Mouse (Mus musculus) heart, embryonic 14.5 days (tissue): ENCODE measurements around the gene Abi1. TPM values are rescaled to one million over a fixed set of nuclear protein-coding genes. Genes with fewer than 3 reads are reported as not detected.

Experiments used
- ATAC-seq: fragments of 200-750 bp; cut with Nextera tagmentation; 2 replicates; pipeline ENCODE4 v1.8.0; 2017; ENCODE audit warnings: low read depth, moderate TSS enrichment; ENCODE audit not compliant: insufficient number of reproducible peaks, insufficient read depth, low FRiP score
- H3K27ac ChIP-seq, 2 experiments: fragments of 200-500 bp in 1 of 2; fragments of 300-500 bp in 1 of 2; sonication (generic) in 1 of 2; replicated peaks in 1 of 2; 2 replicates each; pipeline ENCODE4 v1.5.1; 2012 to 2014; ENCODE audit warnings: low read depth in 2 of 2, low read length in 2 of 2, control low read depth in 1 of 2, mild to moderate bottlenecking in 1 of 2, mixed read lengths in 1 of 2; ENCODE audit not compliant: control insufficient read depth in 1 of 2, insufficient read depth in 1 of 2
- H3K27me3 ChIP-seq: fragments of 300-500 bp; sonication (generic); 2 replicates; pipeline ENCODE4 v1.6.1; 2014; ENCODE audit warnings: mild to moderate bottlenecking, low read length, control low read depth; ENCODE audit not compliant: control insufficient read depth, insufficient read depth
- H3K36me3 ChIP-seq: fragments of 300-500 bp; sonication (generic); 2 replicates; pipeline ENCODE4 v1.6.1; 2014; ENCODE audit warnings: mild to moderate bottlenecking, control low read depth, low read length, mixed read lengths; ENCODE audit not compliant: control insufficient read depth, insufficient read depth
- H3K4me1 ChIP-seq, 2 experiments: fragments of 200-500 bp in 1 of 2; fragments of 300-500 bp in 1 of 2; sonication (generic) in 1 of 2; 2 replicates each; pipeline ENCODE4 v1.6.1; 2012 to 2014; ENCODE audit warnings: low read length in 2 of 2, control low read depth in 1 of 2, mixed read lengths in 1 of 2; ENCODE audit not compliant: control insufficient read depth in 2 of 2, insufficient read depth in 2 of 2
- H3K4me2 ChIP-seq: fragments of 300-500 bp; sonication (generic); 2 replicates; pipeline ENCODE4 v1.6.1; 2014; ENCODE audit warnings: mild to moderate bottlenecking, low read length
- H3K4me3 ChIP-seq, 2 experiments: fragments of 200-500 bp in 1 of 2; fragments of 300-500 bp in 1 of 2; sonication (generic) in 1 of 2; 2 replicates each; pipeline ENCODE4 v1.5.1; 2012 to 2014; ENCODE audit warnings: low read length in 2 of 2, mild to moderate bottlenecking in 2 of 2, control low read depth in 1 of 2, low read depth in 1 of 2, moderate library complexity in 1 of 2; ENCODE audit not compliant: control insufficient read depth in 1 of 2, insufficient read depth in 1 of 2
- H3K9ac ChIP-seq: fragments of 300-500 bp; sonication (generic); 2 replicates; pipeline ENCODE4 v1.6.1; 2014; ENCODE audit warnings: mild to moderate bottlenecking, low read length
- H3K9me3 ChIP-seq: fragments of 300-500 bp; sonication (generic); 2 replicates; pipeline ENCODE4 v1.6.1; 2016; ENCODE audit warnings: low read length, control low read depth; ENCODE audit not compliant: control insufficient read depth
- WGBS: fragments of 180-500 bp; shearing (Covaris S2); extraction: QIAGEN DNeasy Blood & Tissue Kit; methylation state at CpG from one replicate; pipeline ENCODE4 v1.1.7; 2014; 5-methylcytosine and 5-hydroxymethylcytosine counted together
- polyA plus RNA-seq: library from polyadenylated mRNA; unstranded; fragments of >200 nt; fragmentation: Nextera tagmentation; extraction: Ambion mirVana; gene quantifications from 2 replicates; pipeline ENCODE4 v1.2.1, GENCODE M21; 2014

Gene Abi1
- polyA plus RNA-seq, 1 experiment from 2014 or later = 34.0 TPM

GRCm38 (mm10) chr2:23068894-23069744, 29.1 kb upstream of the Abi1 start:
- Histone ChIP-seq H3K9ac (peak overlapping the region; percentile 91), H3K36me3 (peaks cover 24% of the 10 kb centered on the region), H3K4me2 (peak overlapping the region; percentile 90), H3K4me3 (peak overlapping the region; percentile 56 to 68), H3K27me3 (no peaks in the 10 kb centered on the region), H3K4me1 (no peaks in the 10 kb centered on the region), H3K9me3 (no peaks in the 10 kb centered on the region), H3K27ac (peak overlapping the region; percentile 94 to 97)
- ATAC-seq = peak; percentile 89
- WGBS = under 1% methylated on average over 50 of the region's 50 CpGs

- H3K27ac ChIP-seq = peak overlapping the region; percentile 94 to 97
- H3K4me3 ChIP-seq = peak overlapping the region; percentile 56 to 68
- H3K27me3 ChIP-seq = no peaks in the 10 kb centered on the region
- WGBS = under 1% methylated on average over 21 of the region's 21 CpGs
- peak overlapping the region; percentile 90 for H3K4me2 ChIP-seq
- ATAC-seq = peak; percentile 62
- no peaks in the 10 kb centered on the region for H3K4me1 ChIP-seq
- peaks cover 16% of the 10 kb centered on the region for H3K36me3 ChIP-seq
- H3K9ac ChIP-seq = peak overlapping the region; percentile 91
- no peaks in the 10 kb centered on the region for H3K9me3 ChIP-seq
Measured at GRCm38 (mm10) chr2:23068370-23068737, 28.3 kb upstream of the Abi1 start.

- peak; percentile 94 for ATAC-seq
- H3K36me3 ChIP-seq = peaks cover 16% of the 10 kb centered on the region
- peak within 1 kb of the TSS; percentile 95 to 97 for H3K27ac ChIP-seq
- 2% methylated on average over 34 of the region's 34 CpGs for WGBS
- no peaks in the 10 kb centered on the region for H3K9me3 ChIP-seq
- peak within 1 kb of the TSS; percentile 90 for H3K4me2 ChIP-seq
- no peaks in the 10 kb centered on the region for H3K4me1 ChIP-seq
- H3K4me3 ChIP-seq = peak within 1 kb of the TSS; percentile 56 to 68
- peak within 1 kb of the TSS; percentile 91 for H3K9ac ChIP-seq
- H3K27me3 ChIP-seq = no peaks in the 10 kb centered on the region
Measured at GRCm38 (mm10) chr2:23067552-23068369, 27.7 kb upstream of the Abi1 start, which contains the start of gene Acbd5. Gene Acbd5 (plus strand): TSS chr2:23068167.

DNA sequence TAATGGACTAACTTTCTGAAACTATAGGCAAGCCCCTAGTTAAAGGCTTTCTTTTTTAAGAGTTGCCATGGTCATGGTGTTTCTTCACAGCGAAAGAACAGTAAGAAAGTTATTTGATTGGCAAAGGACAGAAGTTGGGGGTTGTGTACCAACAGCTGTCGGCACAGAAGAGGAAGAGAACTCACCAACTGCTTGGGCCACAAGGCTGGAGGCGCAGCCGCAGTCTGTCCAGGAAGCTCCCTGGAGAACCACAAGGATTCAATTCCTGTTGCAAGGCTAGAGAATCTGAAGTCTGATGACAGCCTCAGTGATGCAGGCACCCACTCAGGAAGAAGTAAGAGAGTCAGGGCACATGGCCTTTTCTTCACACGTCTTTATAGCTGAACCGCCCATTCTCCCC, 12.5 kb upstream of the Abi1 start:
- Histone ChIP-seq H3K4me3 (no peak overlapping the region), H3K9ac (no peak overlapping the region), H3K9me3 (no peaks in the 10 kb centered on the region), H3K27me3 (no peaks in the 10 kb centered on the region), H3K4me1 (no peaks in the 10 kb centered on the region), H3K27ac (no peak overlapping the region), H3K36me3 (no peaks in the 10 kb centered on the region), H3K4me2 (no peak overlapping the region)
- WGBS = 55% methylated on average over 6 of the region's 6 CpGs
- no peak for ATAC-seq

DNA sequence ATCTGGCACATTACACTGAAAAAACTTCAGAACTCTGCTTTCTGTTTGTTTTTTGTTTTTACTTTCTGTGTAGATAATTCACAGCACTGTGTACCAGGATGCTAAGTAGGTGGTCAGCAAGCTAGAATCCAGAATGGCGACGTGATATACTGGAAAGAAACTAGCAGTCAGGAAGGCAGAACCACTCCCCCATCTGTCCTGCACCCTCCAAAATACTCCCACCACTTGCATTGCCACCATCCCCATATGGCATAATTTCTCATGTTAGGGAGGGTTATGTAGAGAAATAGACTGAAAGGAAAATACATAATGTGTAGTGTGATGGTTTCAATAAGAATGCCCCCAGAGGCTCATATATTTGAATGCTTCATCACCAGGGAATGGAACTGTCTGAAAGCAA, 11.8 kb upstream of the Abi1 start:
- WGBS = 65% methylated on average over 2 of the region's 2 CpGs
- no peak for ATAC-seq
- H3K27me3 ChIP-seq = no peaks in the 10 kb centered on the region

GRCm38 (mm10) chr2:23048006-23048405, 8.0 kb upstream of the Abi1 start:
- ATAC-seq = no peak
- Histone ChIP-seq H3K9me3 (no peaks in the 10 kb centered on the region), H3K27me3 (no peaks in the 10 kb centered on the region)

More for the DNA sequence above, 11.8 kb upstream of the Abi1 start:
- H3K9me3 ChIP-seq = no peaks in the 10 kb centered on the region
- no peak overlapping the region for H3K9ac ChIP-seq
- no peak overlapping the region for H3K4me3 ChIP-seq
- no peak overlapping the region for H3K27ac ChIP-seq
- no peaks in the 10 kb centered on the region for H3K36me3 ChIP-seq
- H3K4me2 ChIP-seq = no peak overlapping the region
- H3K4me1 ChIP-seq = no peaks in the 10 kb centered on the region

DNA sequence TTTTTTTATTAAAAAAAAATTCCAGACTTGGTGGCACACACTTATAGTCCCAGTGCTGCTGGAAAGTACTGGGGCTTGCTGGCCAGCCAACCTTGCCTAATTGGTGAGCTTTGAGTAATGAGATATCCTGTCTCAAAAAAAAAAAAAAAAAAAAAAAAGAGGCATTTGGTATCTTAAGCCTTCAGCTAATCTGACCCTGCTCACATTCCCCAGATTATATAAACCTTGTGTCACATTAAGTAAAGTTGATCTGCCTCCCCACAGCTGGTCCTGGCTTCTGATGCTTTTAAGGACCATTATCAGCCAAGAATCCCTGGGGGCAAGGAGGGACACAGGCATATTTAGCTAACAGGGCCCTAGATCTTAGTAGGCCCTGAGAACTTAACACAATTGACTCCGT, 5.7 kb upstream of the Abi1 start:
- WGBS = 38% methylated on average over 1 of the region's 1 CpGs
- Histone ChIP-seq H3K4me2 (no peak overlapping the region), H3K9me3 (no peaks in the 10 kb centered on the region), H3K4me1 (no peaks in the 10 kb centered on the region), H3K27me3 (no peaks in the 10 kb centered on the region), H3K9ac (no peak overlapping the region), H3K4me3 (no peak overlapping the region), H3K36me3 (no peaks in the 10 kb centered on the region), H3K27ac (no peak overlapping the region)
- ATAC-seq = no peak

More at GRCm38 (mm10) chr2:23048006-23048405, 8.0 kb upstream of the Abi1 start:
- no peaks in the 10 kb centered on the region for H3K36me3 ChIP-seq
- no peaks in the 10 kb centered on the region for H3K4me1 ChIP-seq
- H3K9ac ChIP-seq = no peak overlapping the region
- no peak overlapping the region for H3K4me2 ChIP-seq
- no peak overlapping the region for H3K4me3 ChIP-seq
- H3K27ac ChIP-seq = no peak overlapping the region
